Mouse (Mus musculus) spleen, postnatal 36 days (tissue): ENCODE data around the gene Shroom1.
"Not testable (repeated sequence)": the region's sequence is repeated elsewhere in the genome, so short reads cannot be mapped to it uniquely, and the experiment has no call there.

Experiments
- DNase-seq, 2 experiments: peaks; one replicate each; pipeline ENCODE4 v3.0.0; 2022; ENCODE audit warnings: low spot score in 2 of 2, mixed read lengths in 1 of 2

The Shroom1 gene

DNA sequence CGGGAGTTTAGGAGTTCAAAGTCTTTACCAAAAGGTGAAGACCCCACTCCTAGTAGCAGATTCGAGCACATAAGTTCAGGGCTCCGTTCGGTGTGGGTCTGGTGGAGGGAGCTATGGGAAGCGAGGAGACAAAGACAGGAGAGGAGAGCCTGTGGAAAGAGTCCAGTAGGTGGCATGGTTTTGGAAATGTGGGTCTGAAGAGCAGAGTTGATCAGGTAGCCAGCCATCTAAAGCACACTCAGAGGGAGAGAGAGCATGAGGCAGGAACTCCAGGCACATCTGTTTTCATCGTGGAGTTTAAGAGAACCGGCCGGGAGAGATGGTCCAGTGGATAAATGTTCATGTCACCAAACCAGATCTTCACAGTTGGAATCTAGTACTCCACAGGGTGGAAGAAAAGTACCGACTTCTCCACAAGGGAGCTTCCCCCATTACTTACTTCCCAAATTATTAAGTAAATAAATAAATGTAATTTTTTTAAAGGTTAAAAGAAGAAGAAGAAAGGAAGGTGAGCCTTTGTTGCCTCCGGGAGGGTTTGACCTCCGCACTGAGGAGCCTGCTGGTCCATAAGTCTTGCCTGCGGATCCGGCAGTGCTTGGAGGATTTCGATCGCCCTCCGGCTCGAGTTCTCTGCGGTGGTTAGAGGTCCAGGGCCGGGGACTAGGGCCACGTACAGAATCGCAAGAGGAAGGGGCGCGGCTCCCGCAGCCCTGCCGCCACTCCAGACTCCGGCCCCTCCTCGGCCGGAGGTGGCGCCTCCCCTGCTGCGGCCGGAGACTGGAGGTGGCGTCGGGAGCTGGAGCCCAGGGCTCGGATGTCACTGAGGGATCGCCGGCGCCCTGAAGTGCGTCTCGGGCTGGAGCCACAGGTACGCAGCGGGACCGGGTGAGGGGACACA, at the start of gene Shroom1, which contains the start of gene Gm10447:
TSS of gene Shroom1 (plus strand) at position 732 of the 898 bp plus-strand sequence.
TSS of gene Gm10447 (minus strand) at position 637 of the 898 bp plus-strand sequence.
- DNase-seq, result no peak

DNA sequence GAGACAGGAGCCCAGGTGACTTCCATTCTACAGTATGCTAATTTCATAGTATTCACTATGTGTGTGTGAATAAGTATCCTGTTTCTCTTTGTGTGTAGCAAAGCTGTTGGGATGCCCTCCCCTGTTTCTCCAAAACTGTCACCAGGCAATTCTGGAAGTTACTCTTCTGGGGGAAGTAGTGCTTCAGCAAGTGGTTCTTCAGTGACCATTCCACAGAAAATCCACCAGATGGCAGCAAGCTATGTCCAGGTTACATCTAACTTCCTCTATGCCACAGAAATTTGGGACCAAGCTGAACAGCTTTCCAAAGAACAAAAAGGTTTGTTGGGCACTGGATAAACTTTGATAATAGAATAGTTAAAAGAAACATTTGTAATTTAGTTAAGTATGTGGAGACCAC, 45.3 kb upstream of the Shroom1 start:
- no peak for DNase-seq

DNA sequence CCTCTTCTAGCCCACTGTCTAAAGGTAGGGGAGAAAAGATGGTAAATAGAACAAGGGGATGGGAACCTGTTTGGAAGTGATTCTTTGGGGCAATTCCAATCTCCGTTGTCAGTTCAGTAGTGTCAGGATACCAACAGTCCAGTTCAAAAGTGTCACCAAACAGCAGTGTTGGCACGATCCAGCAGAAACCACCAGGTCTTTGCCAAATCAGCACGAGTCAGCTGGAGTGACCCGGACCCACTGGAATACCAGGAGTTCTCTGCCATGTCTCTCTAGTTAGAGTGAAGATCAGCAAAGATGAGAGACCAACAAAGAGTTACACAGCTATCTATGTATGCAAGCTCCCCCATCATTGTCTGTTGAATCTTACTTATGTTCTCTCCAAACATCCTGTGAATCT, 43.1 kb upstream of the Shroom1 start:
- no peak for DNase-seq

DNA sequence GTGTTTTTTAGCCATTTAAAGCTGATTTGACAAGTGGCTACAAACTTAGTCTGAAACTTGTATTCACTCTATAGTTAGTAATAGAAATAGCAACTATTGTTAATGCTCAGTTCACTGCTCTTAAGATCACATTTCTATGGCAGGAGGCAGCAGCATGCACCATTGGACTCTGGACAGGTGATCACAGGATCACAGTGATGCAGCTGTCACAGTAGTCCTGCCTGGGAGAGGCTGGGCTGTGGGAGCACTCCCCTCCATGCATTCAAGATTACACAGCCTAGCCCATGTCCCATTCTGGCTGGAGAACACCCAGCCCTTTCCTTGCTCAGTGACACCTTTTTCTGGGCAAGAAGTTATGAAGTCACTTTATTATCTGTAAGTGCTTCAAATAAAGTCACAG, 39.0 kb upstream of the Shroom1 start:
- no peak for DNase-seq

DNA sequence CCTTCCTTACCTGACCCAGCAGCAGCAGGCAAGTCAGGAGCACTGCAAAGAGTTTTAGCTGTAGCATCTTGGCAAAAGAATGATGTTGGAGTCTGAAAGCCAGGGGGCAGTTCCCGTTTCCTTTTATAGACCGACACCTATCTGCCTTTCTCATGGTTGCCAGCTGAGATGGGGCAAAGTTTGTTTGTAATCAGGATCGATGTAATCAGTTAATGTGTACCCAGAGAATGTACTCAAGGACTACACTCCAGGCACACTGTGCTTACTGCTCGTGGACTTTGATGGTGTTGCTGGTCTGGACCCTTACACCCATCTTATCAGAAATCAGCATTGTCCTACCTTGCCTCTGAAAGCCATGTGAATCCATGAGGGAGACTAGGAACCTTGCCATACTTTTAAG, 34.0 kb upstream of the Shroom1 start, which contains the start of gene Leap2:
TSS of gene Leap2 (minus strand) at position 135 of the 400 bp plus-strand sequence.
- DNase-seq, result no peak

DNA sequence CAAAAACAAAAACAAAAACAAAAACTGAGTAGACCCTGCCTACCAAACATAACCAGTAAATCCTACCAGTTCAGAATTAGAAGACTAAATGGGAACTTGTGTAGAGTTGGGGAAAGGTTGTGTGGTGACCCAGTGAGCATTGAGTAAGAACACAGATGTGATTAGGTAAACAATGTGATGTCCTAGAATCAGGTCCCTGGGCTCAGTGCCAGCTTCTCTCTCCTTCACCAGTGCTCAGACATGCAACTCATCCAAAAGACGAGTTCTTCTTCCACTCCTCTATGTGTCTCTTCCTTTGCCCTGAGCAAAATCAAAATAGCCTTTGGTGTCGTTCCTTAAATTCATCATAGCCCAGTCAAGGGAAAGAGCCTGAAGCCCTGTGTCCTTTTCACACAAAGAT, 32.2 kb upstream of the Shroom1 start:
- no peak for DNase-seq

DNA sequence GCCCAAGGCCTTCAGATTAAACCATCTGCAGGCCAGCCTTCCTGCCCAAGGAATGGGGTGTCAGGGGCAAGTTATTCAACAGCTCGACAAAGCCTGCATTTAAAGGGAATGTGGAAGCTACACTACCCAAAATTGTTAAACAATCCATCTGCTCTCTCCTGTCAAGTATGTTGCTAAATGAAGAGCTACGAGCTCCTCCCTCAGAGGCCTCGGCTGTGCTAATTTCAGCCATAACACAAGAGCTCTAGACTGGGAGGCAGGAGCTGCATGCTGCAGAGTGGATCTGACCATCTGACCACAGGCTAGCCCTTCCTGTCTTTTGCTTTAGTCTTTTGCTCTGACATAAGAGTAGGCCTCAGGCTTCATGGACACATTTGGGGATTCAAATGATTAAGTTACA, 31.8 kb upstream of the Shroom1 start:
- no peak for DNase-seq

DNA sequence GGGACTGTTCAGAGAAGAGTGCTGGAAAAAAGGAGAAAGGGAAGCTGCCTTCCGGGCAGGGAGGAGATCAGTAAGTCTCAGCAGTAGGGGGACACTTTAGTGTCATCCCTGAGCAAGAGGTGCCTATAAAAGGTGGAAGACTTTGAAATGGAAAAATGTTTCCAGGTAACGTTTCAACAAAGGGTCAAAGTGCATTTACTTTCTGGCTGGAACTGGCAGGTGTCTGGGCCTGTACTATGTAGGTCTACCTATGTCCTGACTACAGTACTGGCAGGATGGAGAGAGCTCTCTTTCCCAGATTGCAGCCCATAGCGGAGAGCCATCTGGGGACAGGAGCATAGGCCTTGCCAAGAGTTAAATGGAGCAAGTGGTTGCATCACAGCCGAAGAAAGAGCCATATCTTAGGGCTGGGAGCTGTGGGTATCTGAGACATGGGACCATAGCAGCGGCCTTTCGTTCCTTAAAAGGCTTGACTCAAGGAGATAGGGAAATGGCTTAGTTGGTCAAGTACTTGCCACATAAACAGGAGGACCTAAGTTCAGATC, 31.2 kb upstream of the Shroom1 start:
- no peak for DNase-seq

DNA sequence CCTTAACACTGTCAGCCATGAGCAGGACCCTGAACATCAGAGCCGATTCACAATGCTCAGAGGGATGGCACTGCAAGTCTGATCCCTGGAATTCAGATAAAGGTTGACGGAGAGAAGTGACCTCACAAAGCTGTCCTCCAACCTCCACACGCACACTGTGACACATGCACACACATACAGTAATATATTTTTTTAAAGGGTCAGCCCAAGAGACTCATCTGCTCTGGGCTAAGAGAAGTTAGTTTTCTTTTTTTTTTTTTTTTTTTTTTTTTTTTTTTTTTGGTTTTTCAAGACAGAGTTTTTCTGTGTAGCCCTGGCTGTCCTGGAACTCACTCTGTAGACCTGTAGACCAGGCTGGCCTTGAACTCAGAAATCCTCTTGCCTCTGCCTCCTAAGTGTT, 30.1 kb upstream of the Shroom1 start:
- DNase-seq, result not testable (repeated sequence)

DNA sequence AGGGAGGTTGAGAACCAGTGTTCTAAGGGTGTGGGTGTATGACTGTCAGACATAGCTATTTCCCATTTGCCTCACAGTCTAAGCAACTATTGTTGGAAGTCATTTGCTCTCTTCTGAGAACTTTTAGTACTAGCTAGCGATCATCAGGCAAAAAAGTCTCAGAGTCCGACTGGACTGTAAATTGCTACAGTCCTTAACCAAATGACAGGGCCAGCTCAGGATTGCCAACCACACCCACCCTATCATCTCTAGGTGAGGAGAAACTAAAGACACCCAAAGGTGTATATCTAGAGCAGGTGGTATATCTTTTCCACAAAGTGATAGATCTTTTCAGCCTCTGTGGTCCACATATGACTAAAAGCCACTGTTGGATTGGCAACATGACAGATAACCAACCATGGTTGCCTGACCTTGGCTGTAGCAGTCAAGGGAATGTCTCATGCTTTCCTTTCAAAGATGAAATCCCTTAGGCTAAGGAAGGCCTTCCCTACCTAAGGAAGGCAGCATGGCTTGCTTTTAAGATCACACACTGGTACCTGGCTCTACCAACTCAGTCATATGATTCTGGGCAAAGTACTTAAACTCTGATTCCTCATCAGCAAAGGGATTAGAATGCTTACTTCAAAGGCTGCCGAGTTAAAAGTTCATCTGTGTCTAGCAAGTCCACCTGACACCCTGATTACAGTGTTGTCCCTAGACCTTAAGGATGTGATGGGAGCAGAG, 28.9 kb upstream of the Shroom1 start:
- DNase-seq, result no peak

DNA sequence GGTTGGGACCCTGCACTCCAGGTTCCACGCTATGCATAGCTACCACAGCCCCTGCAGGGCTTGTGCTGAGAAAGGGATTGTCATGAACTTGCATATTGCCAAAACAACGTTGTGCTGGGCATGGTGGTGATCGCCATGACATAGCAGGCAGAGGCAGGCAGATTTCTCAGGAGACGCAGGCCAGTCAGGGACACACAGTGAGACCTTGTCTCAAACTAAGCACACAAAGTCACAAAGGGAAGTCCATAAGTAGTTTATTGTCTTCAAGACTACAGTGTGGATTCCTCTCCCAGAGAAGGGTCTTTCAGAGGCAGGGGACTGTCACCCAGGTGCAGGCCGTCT, 28.3 kb upstream of the Shroom1 start:
- DNase-seq, result no peak

DNA sequence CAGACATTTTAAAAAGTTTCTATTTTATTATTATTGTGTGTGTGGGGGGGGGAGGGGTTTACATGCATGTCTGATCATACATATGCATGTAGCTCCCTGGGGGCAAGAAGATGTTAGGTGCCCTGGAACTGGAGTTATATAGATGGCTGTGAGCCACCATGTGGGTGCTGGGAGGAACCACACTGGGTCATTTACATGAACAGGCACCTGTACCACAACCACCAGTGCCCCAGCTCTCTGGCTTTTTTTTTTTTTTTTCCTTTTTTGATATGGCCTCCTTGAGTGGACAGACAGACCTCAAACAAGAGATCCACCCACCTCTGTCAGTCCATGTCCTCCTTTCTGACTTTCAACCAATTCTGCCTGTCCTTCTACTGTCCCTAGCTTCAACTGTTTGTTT, 27.8 kb upstream of the Shroom1 start:
- no peak for DNase-seq

DNA sequence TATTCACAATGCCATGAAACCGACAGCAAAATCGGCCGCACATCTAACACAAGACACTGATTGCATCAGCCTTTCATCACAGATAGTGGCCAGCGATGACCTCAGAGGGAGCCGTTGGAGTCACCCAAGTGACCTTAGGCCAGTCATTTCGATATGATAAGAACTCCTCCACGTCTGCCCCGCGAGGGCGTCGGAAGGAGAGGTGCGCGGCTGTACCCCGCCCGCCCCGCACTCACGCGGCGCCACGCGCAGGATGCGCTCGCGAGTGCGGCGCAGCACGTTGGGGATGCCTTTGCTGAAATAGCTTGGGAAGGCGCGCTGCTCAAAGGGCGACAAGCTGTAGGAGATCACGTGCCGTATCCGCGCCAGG, 26.7 kb upstream of the Shroom1 start:
- DNase-seq, result no peak

DNA sequence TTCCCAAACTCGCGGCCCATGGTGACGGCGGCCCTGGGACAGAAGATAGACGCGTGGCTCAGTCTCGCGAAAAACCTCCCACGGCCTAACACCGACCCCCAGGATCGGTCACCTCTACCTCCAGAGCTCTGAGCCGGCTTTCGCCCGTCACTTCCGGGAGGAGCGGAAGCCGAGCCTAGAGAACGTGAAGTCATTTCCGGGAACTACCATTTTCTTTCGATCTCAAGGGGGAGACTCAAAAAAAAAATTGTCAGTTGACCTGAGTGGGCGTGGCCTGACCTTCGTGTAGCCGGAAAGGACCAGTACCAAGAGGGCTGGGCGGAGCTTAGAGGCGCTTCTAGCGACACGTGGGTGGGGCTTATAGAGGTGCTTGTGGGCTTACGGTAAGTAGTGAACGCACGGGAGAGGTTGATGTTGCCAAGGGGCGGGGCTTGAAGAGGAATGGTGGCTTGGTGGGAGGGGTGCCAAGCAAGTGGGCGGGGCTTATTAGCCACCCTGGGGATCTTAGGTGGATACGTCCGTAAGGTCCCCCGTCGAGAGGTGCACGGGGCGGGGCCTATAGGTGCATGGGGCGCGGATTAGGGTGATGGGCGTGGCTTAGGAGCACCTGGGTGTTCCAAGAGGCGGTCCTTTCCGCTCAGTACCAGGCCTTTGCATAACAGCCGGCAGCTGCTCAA, 26.2 kb upstream of the Shroom1 start, which contains the start of the genes Uqcrq and Gdf9:
TSS of gene Uqcrq (minus strand) at position 162 of the 677 bp plus-strand sequence.
TSS of gene Gdf9 (plus strand) at position 354 of the 677 bp plus-strand sequence.
- peak; percentile 99 to 100 for DNase-seq

DNA sequence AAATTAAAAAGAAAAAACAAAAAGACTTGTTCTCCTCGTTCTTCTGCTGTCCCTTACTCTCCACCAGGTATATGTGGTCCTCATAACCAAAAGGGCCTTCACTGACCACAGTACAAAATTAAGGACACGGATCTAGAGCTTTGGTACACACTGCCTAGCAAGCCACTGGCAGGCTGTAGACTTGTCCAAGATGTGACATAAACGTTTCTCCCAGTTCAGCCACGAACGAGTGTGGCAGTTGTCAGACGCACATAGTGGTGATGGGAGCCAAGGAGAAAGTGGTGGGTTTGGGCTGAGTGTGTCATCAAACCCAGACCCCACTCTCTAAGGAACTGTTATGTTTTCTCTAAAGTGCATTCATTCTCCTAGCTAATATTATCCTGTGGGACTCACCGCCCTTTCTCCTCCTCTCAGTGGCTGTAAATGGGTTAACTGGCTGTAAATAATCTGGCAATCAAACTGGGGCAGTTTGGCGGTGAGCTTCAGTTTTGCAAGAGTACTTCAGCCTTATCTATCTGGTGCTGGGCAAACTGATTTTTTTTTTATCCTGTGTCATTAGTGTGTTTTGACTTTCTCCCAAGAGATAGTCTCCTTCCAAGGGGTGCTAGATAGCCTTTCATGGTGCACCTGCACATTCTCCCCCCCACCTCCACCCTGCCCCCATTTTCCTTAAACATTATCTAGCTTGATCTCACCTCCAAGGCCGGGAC, 25.5 kb upstream of the Shroom1 start:
- DNase-seq, result peak in 1 of 2 experiments; percentile 8

DNA sequence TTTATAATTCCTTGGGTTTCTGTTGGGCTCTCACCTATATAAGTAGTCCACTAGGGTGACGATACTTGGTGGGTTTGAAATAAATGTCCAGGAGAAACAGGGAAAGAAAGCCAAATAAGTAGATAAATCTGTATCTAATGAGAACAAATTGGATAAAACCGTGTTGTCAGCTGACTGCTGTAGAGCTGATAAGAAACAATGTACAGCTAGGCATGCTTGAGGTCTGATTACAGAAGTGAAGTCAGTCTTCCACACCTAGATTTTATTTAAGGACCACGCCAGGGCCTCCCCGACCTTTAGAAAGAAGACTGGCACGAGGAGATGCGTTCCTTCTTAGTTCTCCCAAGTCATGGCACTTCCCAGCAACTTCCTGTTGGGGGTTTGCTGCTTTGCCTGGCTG, 23.9 kb upstream of the Shroom1 start:
- DNase-seq, result no peak

DNA sequence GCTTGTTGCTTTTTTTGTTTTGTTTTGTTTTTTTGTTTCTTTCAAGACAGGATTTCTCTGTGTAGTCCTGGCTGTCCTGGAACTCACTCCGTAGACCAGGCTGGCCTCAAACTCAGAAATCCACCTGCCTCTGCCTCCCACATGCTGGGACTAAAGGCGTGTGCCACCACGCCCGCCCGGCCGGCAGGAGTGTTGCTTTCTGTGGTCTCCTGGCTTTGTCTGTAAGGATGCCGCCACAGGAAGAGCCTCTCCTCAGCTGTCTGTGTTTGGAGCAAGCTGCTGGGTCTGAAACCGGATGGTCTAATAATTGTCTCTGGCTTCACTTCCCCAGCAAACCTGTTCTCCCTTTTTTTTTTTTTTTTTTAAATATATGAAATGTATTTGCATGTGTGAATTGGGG, 21.5 kb upstream of the Shroom1 start:
- DNase-seq, result no peak

DNA sequence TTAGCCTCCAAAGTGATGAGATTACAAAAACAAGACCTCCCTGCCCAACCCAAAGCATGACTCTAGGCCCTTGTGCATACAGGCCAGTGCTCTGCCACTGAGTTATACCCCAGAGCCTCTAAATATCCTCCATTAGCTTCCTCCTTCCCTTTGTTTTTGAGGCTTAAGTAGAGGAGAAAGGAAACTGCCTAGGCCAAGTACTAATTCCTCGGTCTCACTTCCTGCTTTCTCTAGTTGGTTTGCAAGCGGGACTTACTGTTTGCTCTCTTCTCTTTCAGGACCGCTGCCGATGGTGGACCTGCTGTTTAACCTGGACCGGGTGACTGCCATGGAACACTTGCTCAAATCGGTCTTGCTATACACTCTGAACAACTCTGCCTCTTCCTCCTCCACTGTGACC, 20.7 kb upstream of the Shroom1 start:
- no peak for DNase-seq

DNA sequence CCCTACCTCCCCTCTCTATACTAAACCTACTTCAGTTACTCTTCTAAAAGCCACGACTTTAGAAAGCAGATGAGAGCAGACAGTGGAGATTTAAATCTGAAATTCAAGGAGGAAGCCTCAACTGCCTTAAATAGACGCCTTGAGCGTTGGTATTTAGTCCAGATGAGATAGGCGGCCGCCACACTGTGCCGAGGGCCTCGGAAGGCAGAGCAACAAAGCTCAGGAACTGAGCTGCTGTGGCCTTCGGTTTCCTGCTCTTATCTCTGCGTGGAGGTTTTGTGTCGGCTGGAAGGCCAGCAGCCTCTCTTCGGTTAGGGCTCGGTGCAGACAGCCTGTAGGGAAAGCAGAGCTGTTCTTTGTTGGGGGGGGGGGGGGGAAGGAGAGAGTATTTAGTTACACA, 15.1 kb upstream of the Shroom1 start:
- no peak for DNase-seq

DNA sequence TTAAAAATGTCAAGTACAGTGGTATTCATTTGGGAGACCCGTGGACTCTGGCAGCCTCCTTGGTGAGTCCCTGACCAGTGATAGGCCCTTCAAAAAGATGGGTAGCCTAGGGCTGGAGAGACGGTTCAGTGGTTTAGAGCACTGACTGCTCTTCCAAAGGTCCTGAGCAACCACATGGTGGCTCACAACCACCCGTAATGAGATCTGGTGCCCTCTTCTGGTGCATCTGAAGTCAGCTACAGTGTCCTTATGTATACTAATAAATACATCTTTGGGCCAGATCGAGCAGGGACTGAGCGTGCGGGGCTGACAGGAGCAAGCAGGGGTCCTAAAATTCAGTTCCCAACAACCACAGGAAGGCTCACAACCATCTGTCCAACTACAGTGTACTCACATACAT, 13.1 kb upstream of the Shroom1 start:
- peak; percentile 36 to 47 for DNase-seq

DNA sequence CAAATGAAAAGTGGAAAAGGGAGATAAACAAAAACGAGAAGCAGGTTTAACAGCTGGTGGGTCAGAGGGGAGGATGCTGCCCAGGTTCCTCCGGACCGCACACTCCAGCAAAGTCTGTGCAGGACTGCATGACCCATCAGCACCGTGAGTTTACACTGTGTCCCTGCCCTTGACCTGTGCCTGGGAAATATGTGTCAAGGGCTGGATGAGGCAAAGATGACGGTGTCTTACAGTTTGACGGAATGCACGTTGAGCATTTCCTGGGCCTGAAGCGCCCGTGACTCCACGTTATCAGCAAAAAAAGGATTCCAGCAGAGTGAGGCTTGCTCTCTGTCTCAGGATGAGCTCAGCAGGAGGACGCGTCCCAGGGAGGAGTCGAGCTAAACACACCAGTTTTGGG, 11.4 kb upstream of the Shroom1 start:
- DNase-seq, result no peak
